Mouse (Mus musculus) olfactory bulb, adult 2 months (tissue): ENCODE data around the gene Rbbp8nl.

ENCODE experiments used
- CTCF ChIP-seq: fragments of 200-500 bp; IDR thresholded peaks from 2 replicates; pipeline ENCODE4 v1.5.1; 2012; ENCODE audit warnings: low read depth, mild to moderate bottlenecking, low read length, moderate library complexity; ENCODE audit not compliant: insufficient read depth
- POLR2A ChIP-seq: fragments of 200-500 bp; IDR thresholded peaks from 2 replicates; pipeline ENCODE4 v1.6.1; 2012; ENCODE audit warnings: mild to moderate bottlenecking, low read depth, low read length, moderate library complexity; ENCODE audit not compliant: insufficient read depth

DNA sequence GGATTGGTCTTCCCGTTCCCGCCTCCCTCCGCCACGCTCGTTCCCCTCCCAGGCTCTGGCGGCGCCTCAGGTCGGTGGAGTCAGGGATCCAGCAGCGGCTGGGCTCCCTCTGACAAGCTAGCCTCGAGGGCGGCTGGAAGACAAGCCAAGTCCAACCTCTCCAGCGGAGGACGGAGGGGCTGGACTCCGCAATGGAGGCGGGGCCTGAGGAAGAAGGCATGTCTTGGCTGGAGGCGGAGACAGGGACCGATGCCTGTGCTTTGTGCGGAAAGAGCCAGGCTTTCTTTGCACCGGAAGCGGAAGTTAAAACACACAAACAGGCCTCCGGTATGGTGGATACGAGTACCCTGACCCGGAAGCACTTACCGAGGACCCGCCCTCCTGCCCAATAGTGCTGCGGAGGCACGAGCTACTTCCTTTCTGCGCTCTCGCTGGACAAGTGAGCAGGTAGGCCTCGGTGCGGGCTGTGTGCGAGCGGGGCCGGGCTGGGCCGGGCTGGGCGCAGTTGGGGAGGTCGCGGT, 32.6 kb downstream of the Rbbp8nl start, which contains the start of gene Rps21:
- TF ChIP-seq POLR2A (peak; percentile 59; the same call in 1 of the 2 replicates), CTCF (no peak)
